Mouse (Mus musculus) liver, adult 2 months (tissue): ENCODE results near the gene Klri2. TPM values are rescaled to one million over a fixed set of nuclear protein-coding genes. Genes with fewer than 3 reads are reported as not detected.

Source experiments
- DNase-seq: peaks from one replicate; pipeline ENCODE4 v3.0.0-alpha.2; 2011; ENCODE audit warnings: low read depth, low spot score; ENCODE audit errors: extremely low read depth
- H3K27ac ChIP-seq: fragments of 200-500 bp; replicated peaks from 2 replicates; pipeline ENCODE4 v1.5.1; 2012; ENCODE audit warnings: low read depth, mild to moderate bottlenecking, control low read depth, inconsistent platforms, low read length; ENCODE audit not compliant: insufficient read depth
- H3K27me3 ChIP-seq: fragments of 200-500 bp; 2 replicates; pipeline ENCODE4 v1.6.1; 2012; ENCODE audit warnings: mild to moderate bottlenecking, moderate library complexity, low read length, inconsistent platforms; ENCODE audit not compliant: control insufficient read depth, insufficient read depth
- H3K36me3 ChIP-seq: fragments of 200-500 bp; 2 replicates; pipeline ENCODE4 v1.6.1; 2012; ENCODE audit warnings: low read length, inconsistent platforms; ENCODE audit not compliant: control insufficient read depth, insufficient read depth
- H3K4me1 ChIP-seq: fragments of 200-500 bp; 2 replicates; pipeline ENCODE4 v1.6.1; 2011; ENCODE audit warnings: low read length; ENCODE audit not compliant: control insufficient read depth, insufficient read depth
- H3K4me3 ChIP-seq: fragments of 200-500 bp; 2 replicates; pipeline ENCODE4 v1.5.1; 2011; ENCODE audit warnings: low read depth, mild to moderate bottlenecking, control low read depth, low read length, moderate library complexity; ENCODE audit not compliant: insufficient read depth
- H3K79me2 ChIP-seq: fragments of 200-500 bp; 2 replicates; pipeline ENCODE4 v1.6.1; 2012; ENCODE audit warnings: inconsistent platforms, mild to moderate bottlenecking, low read length, moderate library complexity; ENCODE audit not compliant: control insufficient read depth, insufficient read depth
- H3K9ac ChIP-seq: fragments of 200-500 bp; 2 replicates; pipeline ENCODE4 v1.6.1; 2012; ENCODE audit warnings: low read depth, mild to moderate bottlenecking, control low read depth, inconsistent platforms, low read length
- CTCF ChIP-seq: fragments of 200-500 bp; IDR thresholded peaks from 2 replicates; pipeline ENCODE4 v1.5.1; 2011; ENCODE audit warnings: low read depth, low read length, control low read depth
- POLR2A ChIP-seq: fragments of 200-500 bp; IDR thresholded peaks from 2 replicates; pipeline ENCODE4 v1.6.1; 2011; ENCODE audit warnings: low read length, control low read depth; ENCODE audit not compliant: insufficient read depth; ENCODE audit errors: extremely low read depth
- WGBS: fragments of 180-500 bp; shearing (Covaris S2); methylation state at CpG from one replicate; pipeline ENCODE4 v1.1.7; 2018; 5-methylcytosine and 5-hydroxymethylcytosine counted together
- polyA plus RNA-seq: library from polyadenylated mRNA; depleted of rRNA; stranded (reverse); fragments of >200 nt; gene quantifications from 2 replicates; pipeline ENCODE4 v1.2.3, GENCODE M21; 2012; rRNA removed
- total RNA-seq: library from RNA; depleted of rRNA; stranded (reverse); fragments of >200 nt; gene quantifications from 2 replicates; pipeline ENCODE4 v1.2.3, GENCODE M21; 2014; rRNA removed

Klri2 gene
- total and polyA plus RNA-seq, 2 experiments: 0.09 TPM; not detected in 1

DNA sequence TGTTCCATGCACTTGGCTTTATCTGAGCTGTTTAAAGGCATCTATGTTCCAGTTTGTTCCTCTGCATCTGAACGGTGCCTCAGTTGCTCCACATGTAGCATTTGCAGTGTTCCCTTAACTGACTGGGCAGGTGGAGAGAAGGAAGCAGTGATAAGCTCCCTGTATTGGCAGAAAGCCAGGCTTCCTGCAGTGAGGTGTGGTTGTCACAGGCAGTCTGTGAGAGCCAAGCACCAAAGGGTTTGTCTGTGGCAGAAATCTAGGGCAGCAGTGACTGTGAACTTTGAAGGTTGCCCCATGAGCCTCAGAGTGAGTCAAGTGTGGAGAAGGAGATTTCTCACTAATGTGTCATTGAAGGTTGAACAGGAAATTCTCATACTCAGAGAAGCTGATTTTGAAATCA is 59.9 kb downstream of the Klri2 start:
- Histone ChIP-seq H3K4me3 (no peak overlapping the region), H3K36me3 (no peaks in the 10 kb centered on the region), H3K79me2 (no peaks in the 10 kb centered on the region), H3K27ac (no peak overlapping the region), H3K4me1 (no peaks in the 10 kb centered on the region), H3K27me3 (no peaks in the 10 kb centered on the region), H3K9ac (no peak overlapping the region)
- TF ChIP-seq POLR2A: no peak
- TF ChIP-seq CTCF: no peak
- WGBS: 68% methylated on average over 1 of the region's 1 CpGs
- DNase-seq: peak; percentile 8

Other genes with a start within 250 kb of the Klri2 start
- 0.07 TPM in 1 of 2 replicates, not detected in the other for gene Olr1, start 233.3 kb downstream of the Klri2 start, total RNA-seq
- gene Olr1, start 233.3 kb downstream of the Klri2 start, polyA plus RNA-seq: not detected in 2 replicates
- gene Tmem52b, start 227.9 kb downstream of the Klri2 start, total RNA-seq: not detected in 2 replicates
- gene Tmem52b, start 227.9 kb downstream of the Klri2 start, polyA plus RNA-seq: not detected in 2 replicates
- 355 and 458 TPM in 2 replicates for gene Gabarapl1, start 207.3 kb downstream of the Klri2 start, total RNA-seq
- gene Gabarapl1, start 207.3 kb downstream of the Klri2 start, polyA plus RNA-seq: 318 and 321 TPM in 2 replicates
- 0.20 and 0.28 TPM in 2 replicates for gene Klre1, start 162.6 kb downstream of the Klri2 start, total RNA-seq
- 0.07 and 0.10 TPM in 2 replicates for gene Klre1, start 162.6 kb downstream of the Klri2 start, polyA plus RNA-seq
- gene Klrd1, start 148.7 kb downstream of the Klri2 start, total RNA-seq: 0.83 and 1.3 TPM in 2 replicates
- 0.13 and 0.14 TPM in 2 replicates for gene Klrd1, start 148.7 kb downstream of the Klri2 start, polyA plus RNA-seq
- 3.0 and 3.3 TPM in 2 replicates for gene Klrk1, start 116.6 kb downstream of the Klri2 start, total RNA-seq
- 0.19 and 0.23 TPM in 2 replicates for gene Klrk1, start 116.6 kb downstream of the Klri2 start, polyA plus RNA-seq
- not detected in 2 replicates for gene Klrc3, start 97.1 kb downstream of the Klri2 start, total RNA-seq
- not detected in 2 replicates for gene Klrc3, start 97.1 kb downstream of the Klri2 start, polyA plus RNA-seq
- 0.65 and 0.81 TPM in 2 replicates for gene Klrc2, start 79.8 kb downstream of the Klri2 start, total RNA-seq
- not detected in 2 replicates for gene Klrc2, start 79.8 kb downstream of the Klri2 start, polyA plus RNA-seq
- gene Klrc1, start 61.5 kb downstream of the Klri2 start, total RNA-seq: 1.7 and 2.2 TPM in 2 replicates
- 0.07 and 0.20 TPM in 2 replicates for gene Klrc1, start 61.5 kb downstream of the Klri2 start, polyA plus RNA-seq
- 0.28 TPM in 1 of 2 replicates, not detected in the other for gene Klri1, start 23.4 kb downstream of the Klri2 start, total RNA-seq
- gene Klri1, start 23.4 kb downstream of the Klri2 start, polyA plus RNA-seq: not detected in 2 replicates
- gene Gm156, start 43.8 kb upstream of the Klri2 start, total RNA-seq: not detected in 2 replicates
- gene Gm156, start 43.8 kb upstream of the Klri2 start, polyA plus RNA-seq: not detected in 2 replicates
- not detected in 2 replicates for gene Gm17631, start 122.2 kb upstream of the Klri2 start, total RNA-seq
- not detected in 2 replicates for gene Gm17631, start 122.2 kb upstream of the Klri2 start, polyA plus RNA-seq
- gene Klra17, start 136.2 kb upstream of the Klri2 start, total RNA-seq: 0.09 and 0.34 TPM in 2 replicates
- gene Klra17, start 136.2 kb upstream of the Klri2 start, polyA plus RNA-seq: not detected in 2 replicates
- 0.20 TPM in 1 of 2 replicates, not detected in the other for gene Klra5, start 177.2 kb upstream of the Klri2 start, total RNA-seq
- not detected in 2 replicates for gene Klra5, start 177.2 kb upstream of the Klri2 start, polyA plus RNA-seq